Mouse (Mus musculus) CH12.LX (cell line): ENCODE results near the gene Rexo1. TPM values are rescaled to one million over a fixed set of nuclear protein-coding genes. Genes with fewer than 3 reads are reported as not detected.

ENCODE experiments used
- DNase-seq: peaks from one replicate; pipeline ENCODE4 v3.0.0-alpha.2; 2013; ENCODE audit errors: extremely low read depth
- H3K27ac ChIP-seq: 2 replicates; pipeline ENCODE4 v1.5.1; 2012; ENCODE audit warnings: low read depth, mild to moderate bottlenecking, control low read depth, moderate library complexity; ENCODE audit not compliant: insufficient read depth
- H3K27me3 ChIP-seq: replicated peaks from 2 replicates; pipeline ENCODE3; 2012; ENCODE audit warnings: inconsistent platforms
- H3K36me3 ChIP-seq, 2 experiments: replicated peaks in 1 of 2; 2 replicates each; pipeline versions ENCODE3 to v1.6.1; 2012; ENCODE audit warnings: inconsistent platforms in 1 of 2, low read length in 1 of 2, mild to moderate bottlenecking in 1 of 2, mixed read lengths in 1 of 2, moderate library complexity in 1 of 2; ENCODE audit not compliant: control insufficient read depth in 1 of 2, insufficient read depth in 1 of 2
- H3K4me1 ChIP-seq, 2 experiments: 2 replicates each; pipeline ENCODE4 v1.6.1; 2012; ENCODE audit warnings: inconsistent platforms in 1 of 2, moderate library complexity in 1 of 2; ENCODE audit not compliant: insufficient read depth in 2 of 2, control insufficient read depth in 1 of 2
- H3K4me2 ChIP-seq: 2 replicates; pipeline ENCODE4 v1.6.1; 2012; ENCODE audit warnings: low read depth, mild to moderate bottlenecking, control low read depth; ENCODE audit not compliant: poor library complexity, insufficient read depth, severe bottlenecking
- H3K4me3 ChIP-seq, 3 experiments: fragments of 150-350 bp in 1 of 3; sonication (generic) in 1 of 3; replicated peaks in 1 of 3; 2 replicates each; pipeline versions ENCODE3 to v1.5.1; 2011 to 2012; ENCODE audit warnings: low read depth in 2 of 3, low read length in 2 of 3, mild to moderate bottlenecking in 2 of 3, moderate library complexity in 2 of 3, control low read depth in 1 of 3, improper control_type of control experiment in 1 of 3, inconsistent platforms in 1 of 3, mixed read lengths in 1 of 3; ENCODE audit not compliant: poor library complexity in 1 of 3
- H3K79me2 ChIP-seq: replicated peaks from 2 replicates; pipeline ENCODE4 v1.6.1; 2012; ENCODE audit warnings: mild to moderate bottlenecking, moderate library complexity; ENCODE audit not compliant: control insufficient read depth, poor library complexity, insufficient read depth, severe bottlenecking; ENCODE audit errors: extremely low read depth
- H3K9ac ChIP-seq: 2 replicates; pipeline ENCODE4 v1.6.1; 2012; ENCODE audit warnings: low read depth, mild to moderate bottlenecking, control low read depth, moderate library complexity; ENCODE audit not compliant: insufficient read depth
- H3K9me3 ChIP-seq: replicated peaks from 2 replicates; pipeline ENCODE3; 2012; ENCODE audit warnings: low read length, inconsistent platforms, mixed read lengths
- CHD1 ChIP-seq: IDR thresholded peaks from 2 replicates; pipeline ENCODE4 v1.6.1; 2012; ENCODE audit warnings: low read depth, low read length, improper control_type of control experiment, inconsistent platforms
- CHD2 ChIP-seq: IDR thresholded peaks from 2 replicates; pipeline ENCODE4 v1.6.1; 2011; ENCODE audit warnings: low read length, improper control_type of control experiment
- CTCF ChIP-seq, 2 experiments: IDR thresholded peaks in 1 of 2; conservative IDR thresholded peaks in 1 of 2; 2 replicates each; pipeline ENCODE4 v1.5.1; 2011 to 2012; ENCODE audit warnings: low read depth in 2 of 2, low read length in 2 of 2, improper control_type of control experiment in 1 of 2, inconsistent platforms in 1 of 2, mild to moderate bottlenecking in 1 of 2, moderate library complexity in 1 of 2
- E2F4 ChIP-seq: IDR thresholded peaks from 2 replicates; pipeline ENCODE4 v1.6.1; 2011; ENCODE audit warnings: low read depth, low read length, improper control_type of control experiment; ENCODE audit not compliant: insufficient replicate concordance
- ELF1 ChIP-seq: IDR thresholded peaks from 2 replicates; pipeline ENCODE4 v1.6.1; 2014; ENCODE audit warnings: low read depth, mild to moderate bottlenecking, inconsistent platforms, low read length, improper control_type of control experiment
- EP300 ChIP-seq: IDR thresholded peaks from 2 replicates; pipeline ENCODE4 v1.6.1; 2011; ENCODE audit warnings: low read length, improper control_type of control experiment
- HCFC1 ChIP-seq: IDR thresholded peaks from 2 replicates; pipeline ENCODE4 v1.6.1; 2012; ENCODE audit warnings: low read depth, mild to moderate bottlenecking, inconsistent platforms, low read length, improper control_type of control experiment
- IRF4 ChIP-seq: IDR thresholded peaks from 2 replicates; pipeline ENCODE4 v1.6.1; 2014; ENCODE audit warnings: low read depth, mild to moderate bottlenecking, inconsistent platforms, low read length, improper control_type of control experiment
- JUND ChIP-seq: conservative IDR thresholded peaks from 2 replicates; pipeline ENCODE4 v1.6.1; 2011; ENCODE audit warnings: low read depth, low read length, improper control_type of control experiment
- KAT2A ChIP-seq: IDR thresholded peaks from 2 replicates; pipeline ENCODE4 v1.6.1; 2012; ENCODE audit warnings: low read length, improper control_type of control experiment, inconsistent platforms; ENCODE audit not compliant: insufficient replicate concordance
- MAFK ChIP-seq: IDR thresholded peaks from 2 replicates; pipeline ENCODE4 v1.6.1; 2011; ENCODE audit warnings: low read length, improper control_type of control experiment; ENCODE audit not compliant: insufficient replicate concordance
- MAZ ChIP-seq: IDR thresholded peaks from 2 replicates; pipeline ENCODE4 v1.6.1; 2012; ENCODE audit warnings: low read depth, mild to moderate bottlenecking, inconsistent platforms, low read length, improper control_type of control experiment, moderate library complexity
- MXI1 ChIP-seq: IDR thresholded peaks from 2 replicates; pipeline ENCODE4 v1.6.1; 2011; ENCODE audit warnings: mild to moderate bottlenecking, low read depth, low read length, improper control_type of control experiment
- MYC ChIP-seq: IDR thresholded peaks from 2 replicates; pipeline ENCODE4 v1.6.1; 2011; ENCODE audit warnings: low read depth, mild to moderate bottlenecking, improper control_type of control experiment, low read length
- NRF1 ChIP-seq: IDR thresholded peaks from 2 replicates; pipeline ENCODE4 v1.6.1; 2014; ENCODE audit warnings: low read depth, mild to moderate bottlenecking, inconsistent platforms, low read length, improper control_type of control experiment, moderate library complexity
- PAX5 ChIP-seq: IDR thresholded peaks from 2 replicates; pipeline ENCODE4 v1.6.1; 2012; ENCODE audit warnings: low read length, inconsistent platforms, mixed read lengths
- POLR2A ChIP-seq: IDR thresholded peaks from 2 replicates; pipeline ENCODE4 v1.6.1; 2011; ENCODE audit warnings: low read depth, mild to moderate bottlenecking, improper control_type of control experiment, low read length
- POLR2AphosphoS2 ChIP-seq: IDR thresholded peaks from 2 replicates; pipeline ENCODE4 v1.6.1; 2011; ENCODE audit warnings: low read depth, low read length, improper control_type of control experiment
- RAD21 ChIP-seq: IDR thresholded peaks from 2 replicates; pipeline ENCODE4 v1.6.1; 2011; ENCODE audit warnings: low read depth, mild to moderate bottlenecking, low read length, improper control_type of control experiment, moderate library complexity
- SMC3 ChIP-seq: IDR thresholded peaks from 2 replicates; pipeline ENCODE4 v1.6.1; 2011; ENCODE audit warnings: low read depth, low read length, improper control_type of control experiment
- TBP ChIP-seq: conservative IDR thresholded peaks from 2 replicates; pipeline ENCODE4 v1.6.1; 2011; ENCODE audit warnings: low read depth, low read length, improper control_type of control experiment
- TCF12 ChIP-seq: IDR thresholded peaks from 2 replicates; pipeline ENCODE4 v1.6.1; 2014; ENCODE audit warnings: low read depth, mild to moderate bottlenecking, inconsistent platforms, low read length, improper control_type of control experiment
- UBTF ChIP-seq: IDR thresholded peaks from 2 replicates; pipeline ENCODE4 v1.6.1; 2012; ENCODE audit warnings: low read depth, mild to moderate bottlenecking, inconsistent platforms, low read length, improper control_type of control experiment, moderate library complexity
- ZKSCAN1 ChIP-seq: IDR thresholded peaks from 2 replicates; pipeline ENCODE4 v1.6.1; 2012; ENCODE audit warnings: low read depth, inconsistent platforms, low read length, improper control_type of control experiment, borderline replicate concordance
- ZNF384 ChIP-seq: IDR thresholded peaks from 2 replicates; pipeline ENCODE4 v1.6.1; 2012; ENCODE audit warnings: low read depth, low read length, improper control_type of control experiment, inconsistent platforms
- dilution Hi-C: fragments of 300-500 bp; cut with MboI; formaldehyde crosslinking; loops from 2 replicates; pipeline ENCODE4 v1.14.3; 2020; ENCODE audit warnings: low sequenced_read_pairs; ENCODE audit not compliant: extremely low pct_unique_long_range_greater_than_20kb, extremely low pct_ligation_motif_present
- in situ Hi-C: fragments of 300-500 bp; cut with MboI; formaldehyde crosslinking; loops from 3 replicates; pipeline ENCODE4 v1.14.3; 2019; ENCODE audit warnings: low sequenced_read_pairs, low pct_ligation_motif_present, low pct_unique_long_range_greater_than_20kb, mixed read lengths
- polyA plus RNA-seq: library from polyadenylated mRNA; unstranded; fragments of >175 nt; gene quantifications from 2 replicates; pipeline ENCODE4 v1.2.1, GENCODE M21; 2012; ENCODE audit warnings: low read depth; ENCODE audit not compliant: insufficient read length
- total RNA-seq, 2 experiments: library from RNA; depleted of rRNA; stranded (reverse); fragments of 300-350 nt in 1 of 2; fragments of >200 nt in 1 of 2; gene quantifications; 2 replicates each; pipeline ENCODE4 v1.2.3; 2012 to 2014

Gene Rexo1
- total and polyA plus RNA-seq, 3 experiments, result 7.0 to 41.9 (median 17.7) TPM

DNA sequence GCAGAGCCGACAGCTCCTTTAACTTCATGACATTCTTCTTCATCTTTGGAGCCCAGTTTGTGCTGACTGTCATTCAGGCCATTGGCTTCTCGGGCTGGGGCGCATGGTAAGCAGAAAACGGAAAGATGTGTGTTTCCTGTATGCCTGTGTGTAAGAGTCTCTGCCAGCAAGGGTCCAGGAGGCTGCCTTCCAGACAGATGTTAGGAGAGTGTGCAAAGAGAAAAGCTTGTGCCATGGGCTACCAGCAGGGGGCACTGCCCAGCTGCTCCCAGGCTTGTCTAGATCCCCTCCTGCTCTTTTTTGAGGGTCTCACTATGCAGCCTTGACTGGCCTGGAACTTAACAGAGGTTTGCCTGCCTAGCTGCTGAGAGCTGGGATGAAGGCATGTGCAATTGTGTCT, 49.7 kb upstream of the Rexo1 start:
- in situ Hi-C loops (loop anchor here (5.0 kb wide), 1 partner anchor 71 kb away; no protein-coding TSS in a partner anchor), dilution Hi-C loops (no loop called here)
- TF ChIP-seq MAZ (no peak), UBTF (no peak), JUND (no peak), HCFC1 (no peak), SMC3 (peak; percentile 74), MYC (0 out of 2 replicates have a peak, but pooled peaks have one; percentile 21), CTCF (conservative IDR thresholded peaks at IDR 0.05 in 1 of 2, IDR thresholded peaks at IDR 0.05 in 1 of 2; ENCODE audit: low read depth in 2 of 2, low read length in 2 of 2) (peak; percentile 79 to 94), ELF1 (no peak), PAX5 (no peak), RAD21 (peak; percentile 58), POLR2AphosphoS2 (no peak), ZKSCAN1 (no peak), TCF12 (no peak), CHD1 (no peak), E2F4 (no peak), MXI1 (no peak)
- Histone ChIP-seq H3K27me3 (no peaks in the 10 kb centered on the region), H3K27ac (no peak overlapping the region), H3K4me3 (no peak overlapping the region), H3K4me2 (no peak overlapping the region), H3K79me2 (peaks cover 6% of the 10 kb centered on the region), H3K9ac (no peak overlapping the region), H3K9me3 (no peaks in the 10 kb centered on the region), H3K4me1 (peaks cover 15 to 59% of the 10 kb centered on the region in 2 experiments), H3K36me3 (peaks cover 78 to 93% of the 10 kb centered on the region in 2 experiments)
- peak; percentile 52 for DNase-seq

GRCm38 (mm10) chr10:80610116-80610785, 48.9 kb upstream of the Rexo1 start:
- H3K4me3 ChIP-seq, result no peak overlapping the region
- peak overlapping the region; percentile 8; the same call in 1 of the 2 replicates for H3K27ac ChIP-seq
- peaks cover 70 to 90% of the 10 kb centered on the region in 2 experiments for H3K36me3 ChIP-seq
- H3K27me3 ChIP-seq, result no peaks in the 10 kb centered on the region
- DNase-seq, result no peak
- peaks cover 15 to 60% of the 10 kb centered on the region in 2 experiments for H3K4me1 ChIP-seq
- H3K4me2 ChIP-seq, result no peak overlapping the region
- no peak overlapping the region for H3K9ac ChIP-seq
- in situ Hi-C loops (loop anchor here (5.0 kb wide), 1 partner anchor 72 kb away; no protein-coding TSS in a partner anchor), dilution Hi-C loops (no loop called here)
- TF ChIP-seq IRF4, result no peak
- no peak for TF ChIP-seq POLR2A
- TF ChIP-seq KAT2A, result no peak
- TF ChIP-seq MYC, result no peak
- no peak for TF ChIP-seq EP300
- TF ChIP-seq TCF12, result no peak
- no peak for TF ChIP-seq MXI1
- no peak for TF ChIP-seq CHD2
- no peak for TF ChIP-seq POLR2AphosphoS2
- TF ChIP-seq NRF1, result no peak
- no peak for TF ChIP-seq MAZ
- TF ChIP-seq MAFK, result no peak
- TF ChIP-seq TBP, result no peak
- TF ChIP-seq CTCF (conservative IDR thresholded peaks at IDR 0.05 in 1 of 2, IDR thresholded peaks at IDR 0.05 in 1 of 2; ENCODE audit: low read depth in 2 of 2, low read length in 2 of 2), result no peak
- TF ChIP-seq HCFC1, result no peak
- TF ChIP-seq ZNF384, result no peak
- no peak for TF ChIP-seq SMC3
- H3K9me3 ChIP-seq, result no peaks in the 10 kb centered on the region
- peaks cover 14% of the 10 kb centered on the region for H3K79me2 ChIP-seq
